Mouse (Mus musculus): ENCODE measurements around the gene Bcl7a. TPM values are rescaled to one million over a fixed set of nuclear protein-coding genes. Genes with fewer than 3 reads are reported as not detected.

The Bcl7a gene
- polyA plus RNA-seq, 1 experiment, result 2.7 TPM

DNA sequence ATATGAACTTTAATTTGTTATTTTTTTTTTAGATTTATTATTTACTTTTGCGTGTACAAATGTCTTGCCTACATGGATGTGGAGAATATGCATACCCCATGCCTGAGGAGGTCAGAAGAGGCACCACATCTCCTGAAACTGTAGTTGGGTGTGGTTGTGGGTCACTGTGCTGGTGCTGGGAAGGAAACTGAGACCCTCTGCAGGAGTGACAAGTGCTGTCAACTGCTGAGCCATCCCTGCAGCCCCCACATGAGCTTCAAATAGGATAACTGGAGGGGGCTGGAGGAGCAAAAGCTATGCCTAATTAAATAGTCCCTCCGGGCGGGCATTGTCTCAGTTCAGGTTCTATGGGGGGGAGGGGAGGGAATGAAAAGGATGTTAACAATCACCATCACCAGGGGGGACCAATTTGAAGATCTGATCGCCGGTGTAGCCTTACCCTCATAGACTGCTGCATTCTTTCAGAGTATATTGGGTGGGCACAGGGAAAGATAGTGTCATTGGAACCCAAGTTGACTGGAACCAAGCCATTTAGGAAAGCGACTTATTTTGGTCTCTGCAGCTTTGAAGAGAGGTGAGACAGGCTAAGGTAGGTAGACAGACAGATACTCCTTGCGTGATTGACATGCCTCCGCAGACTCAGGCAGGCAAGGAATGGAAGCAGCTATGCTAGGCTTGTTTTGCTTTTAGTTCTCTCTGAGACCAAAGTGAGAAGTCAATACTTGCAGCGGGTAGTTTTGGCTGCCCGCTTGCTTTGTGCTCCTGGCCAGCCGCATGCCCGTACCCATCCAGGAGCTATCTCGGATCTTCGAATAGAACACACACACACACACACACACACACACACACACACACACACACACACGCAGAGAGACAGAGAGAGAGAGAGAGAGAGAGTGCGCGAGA is 47.2 kb downstream of the Bcl7a start:
- TF ChIP-seq POLR2A (IDR thresholded peaks at IDR 0.05; ENCODE audit: borderline replicate concordance, low read depth, low read length) (no peak), CTCF (IDR thresholded peaks at IDR 0.05; ENCODE audit: low read depth, low read length) (no peak)
- no peak overlapping the region for H3K27ac ChIP-seq (ENCODE audit: insufficient read depth, low read depth, low read length)
- peaks cover 32% of the 10 kb centered on the region for H3K4me1 ChIP-seq (ENCODE audit: control insufficient read depth, insufficient read depth, low read length)
- H3K4me3 ChIP-seq (ENCODE audit: insufficient read depth, low read length), result no peak overlapping the region

GRCm38 (mm10) chr5:123391442-123391809 is 47.8 kb downstream of the Bcl7a start:
- H3K4me1 ChIP-seq (ENCODE audit: control insufficient read depth, insufficient read depth, low read length), result peaks cover 32% of the 10 kb centered on the region
- no peak overlapping the region for H3K4me3 ChIP-seq (ENCODE audit: insufficient read depth, low read length)
- no peak overlapping the region for H3K27ac ChIP-seq (ENCODE audit: insufficient read depth, low read depth, low read length)
- no peak for TF ChIP-seq POLR2A (IDR thresholded peaks at IDR 0.05; ENCODE audit: borderline replicate concordance, low read depth, low read length)
- no peak for TF ChIP-seq CTCF (IDR thresholded peaks at IDR 0.05; ENCODE audit: low read depth, low read length)

- H3K4me1 ChIP-seq (ENCODE audit: control insufficient read depth, insufficient read depth, low read length), result peaks cover 31% of the 10 kb centered on the region
- TF ChIP-seq CTCF (IDR thresholded peaks at IDR 0.05; ENCODE audit: low read depth, low read length), result no peak
- TF ChIP-seq POLR2A (IDR thresholded peaks at IDR 0.05; ENCODE audit: borderline replicate concordance, low read depth, low read length), result no peak
- peak overlapping the region; percentile 97 for H3K27ac ChIP-seq (ENCODE audit: insufficient read depth, low read depth, low read length)
- H3K4me3 ChIP-seq (ENCODE audit: insufficient read depth, low read length), result peak overlapping the region; percentile 58
Measured at GRCm38 (mm10) chr5:123393786-123394302, 50.2 kb downstream of the Bcl7a start.

DNA sequence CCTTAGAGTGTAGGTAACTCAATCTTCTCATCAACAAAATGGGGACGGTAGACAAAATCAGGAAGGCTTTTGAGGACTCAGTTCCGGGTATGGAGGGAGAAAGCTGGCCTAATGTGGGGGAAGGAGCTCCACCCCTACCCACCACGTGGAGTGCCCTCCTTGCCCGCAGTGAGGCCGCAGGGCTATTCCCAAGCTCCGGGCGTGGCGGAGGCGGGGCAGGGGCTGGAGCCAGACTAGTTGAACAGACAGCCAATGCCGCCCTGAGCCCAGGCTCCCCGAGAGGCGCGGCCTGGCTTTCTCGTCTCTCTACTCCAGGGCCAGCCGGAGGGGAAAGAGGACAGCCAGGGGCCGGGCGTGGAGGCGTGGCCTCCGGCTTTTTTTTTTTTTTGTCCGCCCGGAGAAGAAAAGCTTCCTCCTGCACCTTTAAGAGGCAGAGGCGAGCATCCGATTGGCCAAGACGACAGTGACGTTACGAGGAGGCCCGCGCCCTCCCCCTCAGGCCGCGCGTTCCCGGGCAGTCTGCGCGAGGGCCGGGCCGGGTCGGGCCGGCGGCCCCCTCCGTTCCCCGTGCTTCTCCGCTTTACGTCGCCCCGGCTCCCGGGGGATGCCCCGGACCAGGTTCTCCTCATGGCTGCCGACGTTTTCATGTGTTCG is 50.8 kb downstream of the Bcl7a start, which contains the start of gene Mlxip:
Mlxip (plus strand) TSS at position 496 of the 654 bp plus-strand sequence.
- Histone ChIP-seq H3K4me3 (ENCODE audit: insufficient read depth, low read length) (peak within 1 kb of the TSS; percentile 75), H3K27ac (ENCODE audit: insufficient read depth, low read depth, low read length) (peak within 1 kb of the TSS; percentile 97), H3K4me1 (ENCODE audit: control insufficient read depth, insufficient read depth, low read length) (peaks cover 29% of the 10 kb centered on the region)
- TF ChIP-seq CTCF (IDR thresholded peaks at IDR 0.05; ENCODE audit: low read depth, low read length) (no peak), POLR2A (IDR thresholded peaks at IDR 0.05; ENCODE audit: borderline replicate concordance, low read depth, low read length) (peak; percentile 96)

DNA sequence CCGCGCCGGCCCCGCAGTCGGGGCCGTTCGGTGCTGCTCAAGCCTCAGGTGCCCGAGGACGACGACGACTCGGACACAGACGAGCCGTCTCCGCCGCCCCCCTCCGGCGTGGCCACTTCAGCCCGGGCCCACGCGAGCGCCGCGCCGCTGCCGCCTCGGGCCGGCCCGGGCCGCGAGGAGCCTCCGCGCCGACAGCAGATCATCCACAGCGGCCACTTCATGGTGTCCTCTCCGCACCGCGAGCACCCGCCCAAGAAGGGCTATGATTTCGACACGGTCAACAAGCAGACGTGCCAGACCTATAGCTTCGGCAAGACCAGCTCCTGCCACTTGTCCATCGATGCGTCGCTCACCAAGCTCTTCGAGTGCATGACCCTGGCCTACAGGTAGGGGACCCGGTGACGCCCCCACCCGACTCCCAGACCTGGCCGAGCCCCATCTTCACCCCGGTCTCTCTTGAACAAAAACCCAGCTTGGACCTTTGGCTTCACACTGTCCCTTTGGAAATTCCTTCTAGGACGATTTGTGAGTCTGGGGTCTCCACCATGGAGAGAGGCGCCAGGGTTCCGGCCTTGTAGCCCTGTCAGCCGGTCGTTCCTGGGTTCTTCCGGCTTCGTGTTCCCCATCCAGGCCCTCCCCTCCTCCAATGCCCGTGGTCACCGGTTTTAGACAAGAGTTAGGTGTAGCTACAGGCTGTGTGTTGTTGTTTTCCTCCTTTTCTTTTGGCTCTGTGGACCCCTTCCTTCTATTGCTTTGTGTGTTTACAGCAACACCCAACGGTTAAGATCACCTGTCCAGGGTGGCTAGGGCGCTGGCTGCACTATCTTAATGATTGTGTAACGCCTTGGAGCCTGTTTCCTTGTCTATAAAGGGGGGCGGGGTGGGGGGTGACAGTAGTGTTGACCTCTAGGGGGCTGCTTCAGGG is 51.6 kb downstream of the Bcl7a start:
- TF ChIP-seq CTCF (IDR thresholded peaks at IDR 0.05; ENCODE audit: low read depth, low read length), result no peak
- no peak for TF ChIP-seq POLR2A (IDR thresholded peaks at IDR 0.05; ENCODE audit: borderline replicate concordance, low read depth, low read length)
- H3K27ac ChIP-seq (ENCODE audit: insufficient read depth, low read depth, low read length), result peak overlapping the region; percentile 95
- H3K4me3 ChIP-seq (ENCODE audit: insufficient read depth, low read length), result peak overlapping the region; percentile 75
- H3K4me1 ChIP-seq (ENCODE audit: control insufficient read depth, insufficient read depth, low read length), result peaks cover 29% of the 10 kb centered on the region

DNA sequence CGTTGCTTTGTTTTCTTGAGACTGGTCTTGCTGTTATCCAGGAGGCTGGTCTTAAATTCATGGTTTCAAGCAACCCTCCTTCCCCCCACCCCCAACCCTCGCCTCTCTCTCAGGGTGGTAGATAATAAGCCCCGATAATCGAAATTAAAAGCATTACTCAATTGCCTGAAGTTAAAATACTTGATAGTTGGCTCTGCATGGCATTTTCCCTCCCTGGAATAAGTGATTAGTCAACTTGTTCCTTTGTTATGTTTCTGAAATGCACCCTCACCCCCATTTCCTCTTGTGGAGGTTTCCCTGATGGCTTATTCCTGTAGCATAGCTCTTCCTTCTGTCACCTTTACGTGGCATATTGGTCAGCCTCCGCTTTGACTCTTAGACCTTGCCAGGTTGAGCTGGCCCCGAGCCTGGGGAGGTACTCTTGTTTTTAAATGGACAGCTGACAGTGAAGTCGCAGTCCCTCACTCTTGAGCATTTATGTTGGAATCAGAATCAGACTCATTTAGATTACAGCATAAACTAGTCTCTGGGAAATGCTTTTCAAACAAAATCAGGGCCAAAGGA is 53.3 kb downstream of the Bcl7a start:
- peak overlapping the region; percentile 75 for H3K4me3 ChIP-seq (ENCODE audit: insufficient read depth, low read length)
- no peak for TF ChIP-seq POLR2A (IDR thresholded peaks at IDR 0.05; ENCODE audit: borderline replicate concordance, low read depth, low read length)
- no peak for TF ChIP-seq CTCF (IDR thresholded peaks at IDR 0.05; ENCODE audit: low read depth, low read length)
- peak overlapping the region; percentile 95 for H3K27ac ChIP-seq (ENCODE audit: insufficient read depth, low read depth, low read length)
- peaks cover 22% of the 10 kb centered on the region for H3K4me1 ChIP-seq (ENCODE audit: control insufficient read depth, insufficient read depth, low read length)

GRCm38 (mm10) chr5:123397786-123398185 is 54.2 kb downstream of the Bcl7a start:
- H3K27ac ChIP-seq (ENCODE audit: insufficient read depth, low read depth, low read length), result peak overlapping the region; percentile 95
- TF ChIP-seq CTCF (IDR thresholded peaks at IDR 0.05; ENCODE audit: low read depth, low read length) (no peak), POLR2A (IDR thresholded peaks at IDR 0.05; ENCODE audit: borderline replicate concordance, low read depth, low read length) (0 out of 2 replicates have a peak, but pooled peaks have one; percentile 23)
- peaks cover 22% of the 10 kb centered on the region for H3K4me1 ChIP-seq (ENCODE audit: control insufficient read depth, insufficient read depth, low read length)
- H3K4me3 ChIP-seq (ENCODE audit: insufficient read depth, low read length), result peak overlapping the region; percentile 75

GRCm38 (mm10) chr5:123398856-123399498 is 55.3 kb downstream of the Bcl7a start:
- H3K27ac ChIP-seq (ENCODE audit: insufficient read depth, low read depth, low read length), result peak overlapping the region; percentile 90
- TF ChIP-seq CTCF (IDR thresholded peaks at IDR 0.05; ENCODE audit: low read depth, low read length), result no peak
- H3K4me1 ChIP-seq (ENCODE audit: control insufficient read depth, insufficient read depth, low read length), result peaks cover 13% of the 10 kb centered on the region
- peak overlapping the region; percentile 75; the same call in 1 of the 2 replicates for H3K4me3 ChIP-seq (ENCODE audit: insufficient read depth, low read length)

Data from bone marrow macrophage, adult 2 months (primary cell).